Mouse (Mus musculus) CD4-positive, CD25-positive, alpha-beta regulatory T cell, adult 4 months (primary cell): ENCODE results near the gene Scamp4. TPM values are rescaled to one million over a fixed set of nuclear protein-coding genes. Genes with fewer than 3 reads are reported as not detected.
"Not testable (repeated sequence)": the region's sequence is repeated elsewhere in the genome, so short reads cannot be mapped to it uniquely, and the experiment has no call there.

Experiments
- ATAC-seq: one replicate; pipeline ENCODE4 v1.8.0; 2017
- polyA plus RNA-seq, 2 experiments: library from polyadenylated mRNA; unstranded; fragments of 100-300 nt; shearing (Covaris generic); gene quantifications; one replicate each; pipeline ENCODE4 v1.2.1; 2017

Gene Scamp4
- polyA plus RNA-seq, 2 experiments from 2014 or later: 98.1 to 145 TPM

DNA sequence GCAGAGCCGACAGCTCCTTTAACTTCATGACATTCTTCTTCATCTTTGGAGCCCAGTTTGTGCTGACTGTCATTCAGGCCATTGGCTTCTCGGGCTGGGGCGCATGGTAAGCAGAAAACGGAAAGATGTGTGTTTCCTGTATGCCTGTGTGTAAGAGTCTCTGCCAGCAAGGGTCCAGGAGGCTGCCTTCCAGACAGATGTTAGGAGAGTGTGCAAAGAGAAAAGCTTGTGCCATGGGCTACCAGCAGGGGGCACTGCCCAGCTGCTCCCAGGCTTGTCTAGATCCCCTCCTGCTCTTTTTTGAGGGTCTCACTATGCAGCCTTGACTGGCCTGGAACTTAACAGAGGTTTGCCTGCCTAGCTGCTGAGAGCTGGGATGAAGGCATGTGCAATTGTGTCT lies 8.4 kb downstream of the Scamp4 start:
- ATAC-seq: peak; percentile 49

- ATAC-seq: no peak
Observed at GRCm38 (mm10) chr10:80611905-80612304, 9.2 kb downstream of the Scamp4 start.

GRCm38 (mm10) chr10:80613821-80614220 lies 11.1 kb downstream of the Scamp4 start:
- no peak for ATAC-seq

GRCm38 (mm10) chr10:80614351-80614750 lies 11.7 kb downstream of the Scamp4 start:
- ATAC-seq: no peak

DNA sequence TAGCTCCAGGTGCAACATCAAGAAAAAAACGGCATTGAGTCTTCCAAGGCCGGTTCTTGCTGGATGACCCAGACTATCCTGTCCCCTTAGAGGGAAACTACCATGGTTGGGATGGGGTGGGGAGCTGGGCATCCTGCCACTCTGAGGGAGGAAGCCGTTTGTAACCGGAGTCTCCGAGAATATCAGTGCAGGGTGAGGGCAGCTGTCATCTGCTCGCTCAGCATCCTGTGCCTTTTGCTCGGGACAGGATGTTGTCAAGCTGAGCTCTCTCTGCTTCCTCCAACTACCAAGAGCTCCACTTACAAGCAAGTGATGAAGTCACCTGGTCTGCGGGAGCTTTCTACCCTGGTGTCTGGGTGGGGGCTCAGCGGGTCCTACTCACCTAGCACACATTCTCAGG lies 15.5 kb downstream of the Scamp4 start:
- peak; percentile 63 for ATAC-seq

GRCm38 (mm10) chr10:80619465-80620244 lies 17.0 kb downstream of the Scamp4 start:
- no peak for ATAC-seq

DNA sequence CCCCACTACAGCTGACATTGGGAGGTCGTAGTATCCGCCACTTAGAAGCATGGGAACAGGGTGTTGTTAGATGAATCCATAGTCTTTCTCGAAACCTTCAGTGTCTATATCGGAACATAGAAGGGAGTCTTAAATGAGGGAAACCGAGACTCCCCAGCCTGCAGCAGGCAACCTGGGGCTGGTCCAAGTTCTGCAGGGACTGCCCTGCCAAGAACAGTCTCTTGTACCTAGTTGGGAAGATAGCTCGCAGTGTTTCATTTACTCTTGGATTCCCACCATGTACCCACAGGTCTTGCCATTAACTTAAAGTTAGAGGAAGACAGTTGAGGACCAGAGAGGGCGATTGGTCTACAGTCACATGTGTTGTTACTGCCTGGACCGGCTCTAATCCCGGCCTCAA lies 17.7 kb downstream of the Scamp4 start:
- ATAC-seq: no peak

GRCm38 (mm10) chr10:80620796-80621689 lies 18.4 kb downstream of the Scamp4 start:
- ATAC-seq: no peak

- no peak for ATAC-seq
Observed at GRCm38 (mm10) chr10:80621690-80621939, 18.9 kb downstream of the Scamp4 start.

DNA sequence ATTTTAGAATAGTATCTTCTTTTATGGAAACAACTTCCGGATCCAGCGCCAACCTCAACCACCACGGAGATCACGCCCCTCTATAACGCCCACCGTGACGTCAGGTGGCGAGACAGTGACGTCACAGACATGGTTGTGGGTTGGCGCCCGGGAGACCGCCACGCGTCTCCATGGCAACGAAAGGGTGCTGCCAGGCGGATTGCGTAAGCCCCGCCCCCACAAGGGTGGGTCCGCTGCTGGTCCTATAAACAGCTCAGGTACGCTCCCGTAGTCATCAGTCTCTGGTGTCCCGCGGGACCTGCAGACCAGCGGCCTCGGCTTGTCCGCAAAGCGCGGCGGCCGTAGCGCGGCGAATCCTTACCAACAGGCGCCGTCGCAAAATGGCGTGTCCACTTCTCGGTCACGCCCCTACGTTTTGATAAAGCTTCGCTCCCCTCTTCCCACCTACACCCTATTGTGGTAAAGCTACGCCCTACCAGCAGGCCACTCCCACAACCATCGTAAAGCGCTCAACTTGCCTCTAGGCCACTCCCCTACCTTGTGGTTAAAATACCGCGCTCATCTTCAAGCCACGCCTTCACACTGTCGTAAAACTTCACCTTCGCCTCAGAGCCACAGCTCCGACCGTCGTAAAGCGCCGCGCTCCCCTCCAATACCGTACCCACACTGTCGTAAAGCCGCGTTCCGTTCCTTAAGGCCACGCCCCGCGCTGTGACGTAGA lies 19.4 kb downstream of the Scamp4 start:
- peak; percentile 80 for ATAC-seq

GRCm38 (mm10) chr10:80622661-80623456 lies 20.2 kb downstream of the Scamp4 start, which contains the start of gene Csnk1g2:
Gene Csnk1g2, plus strand, starts transcription at chr10:80622838.
- ATAC-seq: no peak

- ATAC-seq: peak; percentile 13
Observed at GRCm38 (mm10) chr10:80623457-80624191, 21.0 kb downstream of the Scamp4 start.

- no peak for ATAC-seq
Observed at GRCm38 (mm10) chr10:80625764-80626163, 23.1 kb downstream of the Scamp4 start.

DNA sequence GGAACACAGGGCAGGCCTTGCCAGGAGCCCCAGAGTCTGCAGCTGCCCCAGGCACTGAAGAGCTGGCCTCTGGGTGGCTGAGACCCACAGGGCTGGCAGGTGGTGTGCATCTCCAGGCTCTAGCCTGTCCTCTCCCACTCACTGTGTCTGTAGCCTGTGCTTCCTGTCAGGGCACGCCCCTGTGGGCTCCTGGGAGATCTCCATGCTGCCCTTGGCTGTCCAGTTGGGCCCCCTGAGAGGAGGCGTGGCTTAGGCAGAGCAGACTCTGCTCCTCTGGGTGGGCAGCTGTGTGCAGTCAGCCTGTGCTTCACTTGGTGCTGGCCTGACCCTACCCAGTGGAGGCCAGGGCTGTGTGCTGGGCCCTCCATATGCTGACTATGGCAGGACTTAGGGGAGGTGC lies 25.0 kb downstream of the Scamp4 start:
- ATAC-seq: no peak

DNA sequence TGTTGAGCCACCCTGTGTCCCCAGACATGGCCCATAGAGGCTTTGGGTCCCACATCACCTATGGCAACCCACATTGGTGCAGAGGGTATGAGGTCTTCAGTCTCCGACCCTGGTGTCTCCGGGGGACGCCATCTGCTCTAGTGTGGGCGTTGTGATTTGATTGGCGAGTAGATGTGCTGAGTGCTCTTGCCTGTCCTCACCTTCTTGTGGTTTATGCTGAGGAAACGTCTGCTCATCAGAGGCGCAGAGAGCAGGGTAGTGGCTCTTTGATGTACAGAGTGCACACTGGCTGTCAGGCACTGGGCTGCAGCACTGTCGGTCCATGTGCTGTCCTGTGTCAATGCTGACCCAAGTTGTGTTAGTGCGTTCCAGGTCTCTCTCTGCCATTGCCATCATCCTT lies 26.3 kb downstream of the Scamp4 start:
- ATAC-seq: peak; percentile 92

GRCm38 (mm10) chr10:80635345-80635744 lies 32.7 kb downstream of the Scamp4 start:
- no peak for ATAC-seq

DNA sequence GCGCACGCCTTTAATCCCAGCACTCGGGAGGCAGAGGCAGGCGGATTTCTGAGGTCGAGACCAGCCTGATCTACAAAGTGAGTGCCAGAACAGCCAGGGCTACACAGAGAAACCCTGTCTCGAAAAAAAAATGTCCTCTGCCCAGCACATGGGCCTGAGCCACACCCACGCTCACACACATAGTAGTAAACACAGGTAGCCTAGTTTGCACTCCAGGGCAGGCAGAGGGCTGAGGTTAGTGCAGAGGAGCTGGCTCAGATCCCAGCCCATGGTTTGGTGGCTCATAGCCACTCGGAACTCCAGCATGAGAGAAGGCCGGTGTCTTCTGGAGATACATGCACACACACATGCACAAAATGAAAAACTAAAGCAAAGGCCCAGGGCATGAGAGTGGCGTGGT lies 44.3 kb downstream of the Scamp4 start:
- no peak for ATAC-seq

DNA sequence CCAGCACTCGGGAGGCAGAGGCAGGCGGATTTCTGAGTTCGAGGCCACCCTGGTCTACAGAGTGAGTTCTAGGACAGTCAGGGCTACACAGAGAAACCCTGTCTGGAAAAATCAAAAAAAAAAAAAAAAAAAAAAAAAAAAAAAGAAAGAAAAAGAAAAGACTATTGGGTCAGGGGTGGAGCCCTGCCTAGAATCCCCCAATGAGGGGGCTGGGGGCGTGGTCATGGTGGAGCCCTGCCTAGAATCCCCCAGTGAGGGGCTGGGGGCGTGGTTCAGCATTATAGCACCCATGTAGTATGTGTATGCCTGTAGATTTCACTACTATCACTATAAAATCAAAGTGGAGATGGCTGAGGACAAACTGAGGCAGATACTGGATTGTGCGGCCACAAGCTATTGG lies 47.2 kb downstream of the Scamp4 start:
- not testable (repeated sequence) for ATAC-seq

GRCm38 (mm10) chr10:80650392-80650791 lies 47.7 kb downstream of the Scamp4 start:
- ATAC-seq: no peak

DNA sequence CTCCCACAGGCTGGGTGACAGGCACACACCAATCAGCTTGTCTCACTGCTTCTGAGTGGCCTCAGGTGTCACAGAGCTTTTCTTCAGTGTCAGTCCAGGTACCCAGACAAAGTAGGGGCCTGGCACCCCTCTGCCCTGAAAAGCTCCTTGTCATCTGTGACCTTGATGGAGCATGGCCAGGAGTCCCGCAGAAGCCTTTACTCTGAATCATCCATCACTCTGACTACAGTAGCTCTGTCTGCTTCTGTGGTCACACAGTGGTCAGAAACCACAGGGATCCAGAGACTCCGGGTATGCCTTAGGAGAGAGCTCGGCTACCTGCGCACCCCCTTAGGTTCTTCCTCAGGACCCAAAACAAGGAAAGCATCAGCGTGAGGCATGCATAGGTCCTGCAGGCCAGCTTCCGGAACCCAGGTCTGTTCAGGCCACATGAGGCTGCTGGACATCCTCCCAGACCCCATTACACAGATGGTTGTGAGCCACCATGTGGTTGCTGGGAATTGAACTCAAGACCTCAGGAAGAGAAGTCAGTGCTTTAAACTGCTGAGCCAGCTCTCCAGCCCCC lies 50.6 kb downstream of the Scamp4 start:
- ATAC-seq: no peak

GRCm38 (mm10) chr10:80654866-80655265 lies 52.2 kb downstream of the Scamp4 start:
- ATAC-seq: no peak
